Mouse (Mus musculus) megakaryocyte, adult 5-6 weeks (primary cell): ENCODE measurements around the gene Itpr2. TPM values are rescaled to one million over a fixed set of nuclear protein-coding genes. Genes with fewer than 3 reads are reported as not detected.
A peak's percentile ranks its signal among the peaks of the same experiment; 100 is the strongest.

Source experiments
- ATAC-seq: 2 replicates; pipeline ENCODE4 v1.8.0; 2016; ENCODE audit warnings: mild to moderate bottlenecking, inconsistent platforms; ENCODE audit not compliant: poor library complexity, severe bottlenecking
- total RNA-seq, 2 experiments: library from RNA; stranded (forward) in 1 of 2; stranded (reverse) in 1 of 2; fragments of 153-499, 151-499 nt in 1 of 2; fragments of 221-1000, 200-1000 nt in 1 of 2; gene quantifications; 2 replicates each; pipeline versions ENCODE4 v1.2.3 to v1.2.4; 2015 to 2017

The Itpr2 gene
- total RNA-seq, 2 experiments from 2014 or later = 17.3 to 22.8 TPM

DNA sequence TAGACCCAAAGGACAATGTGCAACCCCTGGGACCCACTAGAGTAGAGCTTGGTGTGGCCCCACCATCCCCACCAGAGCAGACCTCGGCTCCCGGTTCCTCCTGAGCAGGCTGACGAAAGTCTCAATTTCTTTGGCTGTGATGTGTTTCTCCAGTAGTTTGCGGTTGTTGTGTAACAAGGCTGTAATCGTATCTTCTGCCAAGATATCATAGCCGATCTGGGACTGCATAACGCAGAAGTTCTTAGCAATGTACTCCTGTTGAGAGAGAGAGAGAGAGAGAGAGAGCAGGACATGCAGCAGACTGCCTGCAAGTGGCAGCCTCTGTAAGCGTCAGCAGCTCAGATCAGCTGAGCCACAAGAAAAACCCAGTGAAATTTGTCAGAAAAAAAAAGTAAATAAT, 122.8 kb downstream of the Itpr2 start:
- ATAC-seq = peak; percentile 51

DNA sequence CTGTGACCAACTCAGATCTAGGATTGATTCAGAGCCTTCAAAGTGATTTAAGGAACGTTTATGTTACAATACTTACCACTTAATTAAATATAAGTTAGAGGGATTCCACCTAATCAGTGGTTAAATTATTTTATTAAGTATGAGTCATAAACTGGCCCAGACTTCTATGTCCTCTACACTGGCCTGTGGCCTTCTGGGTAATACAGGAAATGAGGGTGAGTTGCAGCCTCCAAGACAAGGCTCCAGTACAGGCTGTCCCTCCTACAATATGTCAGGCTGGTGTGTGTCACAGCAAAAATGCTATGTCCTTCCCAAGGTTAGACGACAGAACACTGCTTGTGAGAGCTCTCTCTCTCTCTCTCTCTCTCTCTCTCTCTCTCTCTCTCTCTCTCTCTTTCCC, 130.5 kb downstream of the Itpr2 start:
- ATAC-seq = no peak

DNA sequence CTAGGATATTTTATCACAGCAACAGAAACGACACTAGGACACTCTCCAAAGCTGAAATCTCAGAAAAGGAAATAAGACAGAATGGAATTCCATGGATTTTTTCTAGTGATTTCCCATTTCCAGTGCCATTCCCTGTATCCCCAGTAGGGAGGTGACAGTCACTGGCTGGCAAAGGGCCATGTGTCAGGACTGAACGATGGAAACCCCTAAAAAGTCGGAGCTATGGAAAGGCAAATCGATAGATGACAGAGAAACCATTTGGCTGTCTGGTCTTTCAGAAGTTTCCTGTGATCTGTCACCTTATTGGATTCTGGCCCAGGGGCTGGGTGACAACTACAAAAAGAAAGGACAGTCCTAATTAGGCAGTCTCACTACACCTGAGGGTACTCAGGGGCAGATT, 135.8 kb downstream of the Itpr2 start:
- no peak for ATAC-seq

DNA sequence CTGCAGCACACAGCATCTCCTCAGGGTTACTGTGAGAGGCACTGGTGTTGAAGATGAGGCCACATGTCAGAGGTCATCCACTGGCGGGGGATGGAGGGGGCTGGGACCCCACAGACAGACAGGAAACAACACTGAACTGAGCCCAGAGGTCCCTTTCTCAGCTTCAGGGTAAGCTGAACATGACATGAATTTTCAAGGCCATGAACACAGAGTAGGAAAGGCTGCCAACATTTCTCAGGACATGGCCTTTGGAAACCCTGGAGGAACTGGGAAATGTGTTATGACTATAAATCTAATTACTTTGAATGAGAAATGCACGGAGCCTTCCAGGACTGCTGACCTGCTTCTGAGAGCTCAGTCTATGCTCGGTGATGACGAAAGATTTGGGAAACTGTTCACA, 144.1 kb downstream of the Itpr2 start:
- ATAC-seq = no peak

DNA sequence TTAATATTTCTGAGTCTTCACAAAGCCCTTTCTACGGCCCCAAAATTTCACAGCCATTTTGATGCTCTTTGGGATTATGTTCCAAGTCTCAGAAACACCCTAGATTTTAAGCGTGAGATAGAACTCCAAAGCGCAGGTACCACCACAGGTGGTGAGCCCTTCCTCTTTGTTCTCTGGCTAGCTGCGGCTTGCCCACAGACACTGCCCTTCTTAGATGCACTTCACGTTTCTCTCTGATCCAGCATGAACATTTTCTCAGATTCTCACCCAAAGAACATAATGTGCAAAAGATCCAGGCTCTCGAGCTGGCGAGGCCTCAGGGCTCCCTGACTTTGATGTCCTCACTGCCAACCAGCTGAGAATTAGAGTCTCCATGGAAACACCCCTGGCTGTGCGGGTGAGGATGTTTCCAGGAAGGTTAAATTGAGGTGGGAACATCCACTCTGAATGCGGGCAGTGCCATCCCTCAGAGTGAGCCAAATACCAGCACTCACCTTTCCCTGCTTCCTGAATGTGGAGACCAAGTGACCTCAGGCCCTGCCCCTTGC, 149.7 kb downstream of the Itpr2 start:
- ATAC-seq = no peak

DNA sequence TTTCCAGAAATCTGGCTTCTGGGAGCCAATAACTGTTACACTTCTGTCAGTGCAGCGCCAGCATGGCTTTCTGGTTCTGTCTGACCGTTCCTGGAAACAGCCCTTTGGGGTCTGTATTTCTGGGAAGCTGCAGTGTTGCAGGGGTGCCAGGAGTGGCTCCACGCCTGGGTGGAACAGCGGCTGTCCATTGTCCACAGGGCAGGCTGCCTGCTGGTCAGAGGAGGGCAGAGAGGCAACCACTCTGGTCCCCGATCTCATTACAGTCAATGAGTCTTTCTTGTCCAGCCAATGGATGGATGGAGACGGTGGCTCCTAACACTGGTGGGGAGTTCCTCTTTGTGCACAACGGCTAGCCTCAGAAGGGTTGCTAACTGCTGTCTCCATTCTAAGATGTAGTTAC, 150.2 kb downstream of the Itpr2 start:
- ATAC-seq = no peak

DNA sequence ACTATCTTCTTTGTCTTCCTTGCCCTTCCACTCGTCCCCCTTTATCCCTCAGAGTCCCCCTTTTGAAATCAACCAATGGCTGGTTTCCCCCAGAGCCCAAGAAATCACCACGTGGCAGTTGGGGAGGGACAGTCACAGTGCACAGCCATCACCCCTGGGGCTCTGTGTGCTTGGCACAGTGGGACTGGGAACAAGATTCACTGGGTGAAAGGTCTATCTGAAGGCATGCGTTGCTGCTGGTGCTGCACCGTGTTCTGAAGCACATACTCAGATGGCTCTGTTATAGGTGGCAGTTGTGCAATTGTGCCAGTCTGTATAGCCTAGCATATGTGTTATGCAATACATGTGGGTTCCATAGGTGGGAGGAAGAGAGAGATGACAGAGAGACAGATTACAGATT, 154.5 kb downstream of the Itpr2 start:
- ATAC-seq = no peak

DNA sequence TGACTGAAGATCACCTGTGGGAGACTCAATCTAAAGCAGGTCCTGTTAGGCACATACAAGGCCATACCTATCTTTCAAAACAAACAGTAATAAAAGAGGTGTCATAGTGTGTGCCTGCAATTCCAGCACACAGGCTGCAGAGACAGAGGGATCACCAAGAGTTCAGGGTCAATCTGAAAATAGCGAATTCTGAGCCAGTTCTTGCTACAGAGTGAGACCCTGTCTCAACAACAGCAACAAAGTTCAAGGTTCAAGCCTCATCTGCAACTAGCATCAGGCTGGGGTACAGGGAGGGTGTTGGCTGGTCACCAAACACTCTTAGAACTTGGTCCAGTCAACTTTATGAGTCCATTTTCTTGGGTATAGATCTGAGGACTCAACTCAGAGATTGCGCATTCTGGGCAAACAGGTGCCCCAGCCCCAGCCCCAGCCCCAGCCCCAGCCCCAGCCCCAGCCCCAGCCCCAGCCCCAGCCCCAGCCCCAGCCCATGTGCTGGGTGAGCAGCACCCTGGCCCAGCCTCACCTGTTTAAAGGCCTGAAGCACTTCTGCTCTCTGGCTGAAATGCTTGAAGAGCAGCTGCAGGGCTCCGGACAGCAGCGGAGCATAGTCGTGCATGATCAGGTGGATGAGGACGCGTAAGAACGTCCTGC, 155.4 kb downstream of the Itpr2 start:
- ATAC-seq = no peak

DNA sequence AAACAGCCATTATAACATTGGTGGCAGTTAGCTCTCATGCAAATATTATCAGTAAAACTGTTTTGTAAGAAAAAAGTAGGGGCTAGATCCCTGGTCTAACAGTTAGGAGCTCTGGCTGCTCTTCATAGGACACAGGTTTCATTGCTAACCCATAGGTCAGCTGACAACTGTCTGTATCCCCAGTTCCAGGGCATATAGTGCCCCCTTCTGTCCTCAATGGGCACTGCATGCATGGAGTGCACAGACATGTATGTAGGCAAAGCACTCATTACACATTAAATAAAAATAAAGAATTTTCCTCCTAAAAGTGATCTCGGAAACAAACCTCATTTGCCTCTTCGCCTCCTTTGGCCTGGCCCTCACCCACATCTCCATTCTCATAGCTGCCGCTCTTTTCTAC, 157.3 kb downstream of the Itpr2 start:
- ATAC-seq = peak; percentile 66

DNA sequence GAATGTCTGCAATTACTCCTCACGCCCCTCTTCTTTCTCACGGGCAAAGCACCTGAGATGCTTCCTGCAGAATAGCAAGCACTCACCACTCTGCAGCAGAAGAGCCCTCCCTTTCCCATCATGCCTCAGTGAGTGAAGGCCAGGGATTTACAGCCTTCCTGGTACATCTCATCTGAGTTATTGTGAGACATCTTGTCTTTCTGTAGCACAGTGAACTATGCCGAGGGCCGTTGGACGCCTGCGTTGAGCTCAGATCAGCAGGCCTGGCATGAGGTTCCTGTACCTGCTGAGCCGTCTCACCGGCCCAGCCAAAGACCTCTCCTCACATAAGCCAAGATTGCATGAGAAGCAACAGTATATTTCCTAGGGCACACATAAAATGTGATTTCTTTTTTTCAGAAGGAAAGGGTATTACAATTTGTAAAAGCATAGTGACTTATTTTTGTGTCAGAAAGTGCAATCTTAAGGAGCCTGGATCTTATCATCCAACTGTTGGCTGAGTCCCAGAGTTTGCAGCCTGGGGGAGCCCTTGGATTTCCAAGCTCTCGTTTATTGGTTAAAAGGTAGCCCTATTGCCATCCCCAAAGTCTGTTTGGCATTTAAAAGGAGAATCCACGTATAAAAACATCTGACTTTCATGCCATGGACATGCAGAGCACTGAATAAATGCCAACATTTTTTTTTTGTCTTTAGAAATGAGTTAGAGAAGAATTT, 158.2 kb downstream of the Itpr2 start:
- no peak for ATAC-seq

DNA sequence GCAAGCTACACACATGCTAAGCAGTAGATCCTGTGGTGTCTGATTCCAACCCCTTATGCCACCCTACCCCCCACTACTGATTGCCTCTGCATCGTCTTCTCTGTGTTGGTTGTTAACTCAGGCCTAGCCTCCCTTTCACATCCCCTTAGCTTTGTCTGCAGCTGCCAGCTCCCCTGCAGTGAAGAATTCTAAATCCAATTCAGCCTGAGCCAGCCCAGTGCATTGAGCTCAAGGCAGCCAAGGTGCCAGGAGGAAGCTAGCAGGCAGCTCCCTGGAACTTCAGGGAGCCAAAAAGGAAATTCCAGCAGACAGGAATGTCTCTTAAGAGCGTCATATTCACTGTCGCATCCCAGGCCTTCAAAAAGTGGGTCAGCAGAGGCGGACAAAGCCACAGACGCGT, 159.0 kb downstream of the Itpr2 start:
- no peak for ATAC-seq

DNA sequence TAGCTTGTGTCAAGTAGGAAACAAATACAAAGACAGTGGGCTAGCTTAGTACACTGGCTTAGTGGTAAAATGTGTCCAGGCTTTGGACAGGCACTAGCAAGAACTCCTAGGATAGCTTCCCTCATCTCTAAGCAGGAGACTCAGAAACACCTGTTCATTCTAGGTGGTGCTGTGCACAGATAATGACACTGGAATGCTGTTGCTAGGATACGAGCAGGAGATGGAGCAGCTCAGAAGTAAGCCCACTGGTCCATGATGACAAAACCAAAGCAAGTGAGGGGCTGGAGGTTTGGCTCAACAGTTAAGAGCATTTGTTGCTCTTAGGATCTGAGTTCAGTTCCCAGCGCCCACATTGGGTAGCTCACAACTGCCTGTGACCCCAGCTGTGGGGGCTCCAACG, 160.1 kb downstream of the Itpr2 start:
- ATAC-seq = no peak

DNA sequence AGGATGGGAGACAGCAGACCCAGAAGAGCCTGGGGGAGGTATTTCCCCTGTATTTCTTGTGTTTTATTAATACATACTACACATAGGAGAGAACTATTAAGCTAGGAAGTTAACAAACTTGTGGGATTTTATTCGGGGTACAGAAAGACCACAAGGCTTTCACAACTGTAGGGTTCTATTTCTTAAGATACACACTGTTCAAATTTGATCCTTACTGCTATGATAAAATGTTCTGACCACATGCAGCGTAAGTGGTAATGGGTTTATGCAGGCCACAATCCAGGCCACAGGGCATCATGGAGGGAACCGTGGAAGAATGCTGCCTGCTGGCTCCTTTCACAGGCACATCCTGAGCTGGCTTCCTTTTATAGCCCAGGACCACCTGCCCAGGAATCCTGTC, 160.6 kb downstream of the Itpr2 start:
- no peak; the same call in 1 of the 2 replicates for ATAC-seq

DNA sequence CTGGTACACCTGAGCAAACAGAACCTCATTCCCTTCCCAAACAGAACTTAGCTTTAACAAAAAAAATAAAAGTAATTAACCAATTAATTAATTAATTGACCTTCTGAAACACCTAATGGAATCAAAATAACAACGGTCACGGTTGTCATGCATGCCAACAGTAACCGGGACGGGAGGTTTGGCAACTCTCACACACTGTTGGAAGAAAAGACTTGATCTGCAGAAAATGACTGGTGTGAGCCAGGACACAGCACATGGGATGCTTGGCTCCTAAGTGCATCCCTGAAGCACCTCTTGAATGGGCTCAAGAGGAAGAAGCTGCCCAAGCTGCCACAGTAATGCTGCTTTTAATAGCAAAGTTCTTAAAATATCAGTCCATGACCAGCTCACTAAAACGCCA, 161.1 kb downstream of the Itpr2 start:
- ATAC-seq = no peak

DNA sequence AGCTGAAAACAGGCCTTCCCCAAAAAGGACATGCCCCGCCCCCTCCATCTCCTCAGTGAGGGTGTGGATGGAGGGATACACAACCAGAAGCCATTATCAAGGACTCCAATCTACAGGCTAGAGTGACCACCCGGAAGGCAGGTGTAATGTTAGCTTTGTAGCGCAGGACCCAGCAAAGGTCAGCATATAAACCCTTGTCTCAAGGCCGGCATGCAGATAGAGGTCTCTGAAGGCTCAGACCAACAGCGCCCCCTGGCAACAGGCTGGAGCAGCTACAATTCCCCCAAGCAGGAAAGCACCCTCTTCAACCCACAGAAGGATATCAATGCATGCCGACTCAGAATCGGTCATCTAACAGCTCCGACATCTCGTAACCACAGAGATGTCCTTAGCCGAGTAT, 162.2 kb downstream of the Itpr2 start:
- ATAC-seq = peak; percentile 64

DNA sequence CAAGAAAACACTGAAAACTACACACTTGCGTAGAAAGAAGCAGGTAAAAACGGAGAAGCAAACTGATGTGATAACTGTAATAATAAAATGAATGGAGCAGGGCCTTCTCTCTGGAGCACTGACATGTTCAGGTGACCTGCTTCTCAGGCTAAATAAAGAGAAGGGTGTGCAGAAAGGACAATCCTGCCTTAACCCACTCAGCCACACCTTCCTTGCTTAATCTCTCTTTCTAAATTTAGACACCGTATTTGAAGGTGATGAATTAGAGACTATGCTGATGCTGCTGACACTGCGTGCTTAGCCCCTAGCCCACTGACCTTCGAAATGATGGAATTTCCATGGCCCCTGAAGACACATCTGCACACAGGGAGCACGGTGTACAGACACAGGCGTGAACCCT, 164.8 kb downstream of the Itpr2 start:
- no peak for ATAC-seq

DNA sequence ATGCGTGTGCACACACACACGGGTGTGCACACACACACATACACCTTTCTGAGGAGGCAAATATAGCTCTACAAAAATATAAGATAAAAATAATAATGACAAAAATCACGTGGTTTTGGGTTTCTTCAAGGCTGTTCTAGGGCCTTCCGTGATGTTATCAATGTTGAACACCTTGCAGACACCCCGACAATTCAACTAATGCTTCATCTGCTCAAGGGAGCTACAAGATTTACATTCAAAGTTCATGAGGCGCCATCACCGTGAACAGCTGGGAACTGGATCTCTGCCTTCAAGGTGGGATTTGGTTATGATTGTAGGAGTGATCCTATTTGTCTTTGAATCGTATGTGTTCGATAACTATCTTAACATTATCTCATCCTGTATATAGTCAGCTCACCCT, 166.8 kb downstream of the Itpr2 start:
- no peak for ATAC-seq

DNA sequence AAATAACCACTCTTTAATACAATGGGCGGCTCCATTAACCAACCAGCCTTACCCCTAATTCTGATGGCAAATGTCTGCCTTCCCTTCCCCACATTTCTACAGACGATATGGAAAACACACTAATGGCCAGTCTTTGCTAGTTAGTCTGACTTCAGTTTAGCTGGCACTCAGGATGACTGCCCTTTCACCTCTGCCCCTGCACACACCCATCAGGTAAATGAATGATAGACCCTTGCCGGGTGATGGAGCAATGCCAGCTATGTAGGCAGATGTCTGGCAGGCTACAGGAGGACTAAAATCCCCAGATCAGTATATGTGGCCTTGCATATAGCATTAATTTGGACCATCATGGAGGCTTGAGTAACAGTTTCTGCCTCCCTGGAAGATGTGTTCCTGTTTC, 168.5 kb downstream of the Itpr2 start:
- no peak for ATAC-seq

DNA sequence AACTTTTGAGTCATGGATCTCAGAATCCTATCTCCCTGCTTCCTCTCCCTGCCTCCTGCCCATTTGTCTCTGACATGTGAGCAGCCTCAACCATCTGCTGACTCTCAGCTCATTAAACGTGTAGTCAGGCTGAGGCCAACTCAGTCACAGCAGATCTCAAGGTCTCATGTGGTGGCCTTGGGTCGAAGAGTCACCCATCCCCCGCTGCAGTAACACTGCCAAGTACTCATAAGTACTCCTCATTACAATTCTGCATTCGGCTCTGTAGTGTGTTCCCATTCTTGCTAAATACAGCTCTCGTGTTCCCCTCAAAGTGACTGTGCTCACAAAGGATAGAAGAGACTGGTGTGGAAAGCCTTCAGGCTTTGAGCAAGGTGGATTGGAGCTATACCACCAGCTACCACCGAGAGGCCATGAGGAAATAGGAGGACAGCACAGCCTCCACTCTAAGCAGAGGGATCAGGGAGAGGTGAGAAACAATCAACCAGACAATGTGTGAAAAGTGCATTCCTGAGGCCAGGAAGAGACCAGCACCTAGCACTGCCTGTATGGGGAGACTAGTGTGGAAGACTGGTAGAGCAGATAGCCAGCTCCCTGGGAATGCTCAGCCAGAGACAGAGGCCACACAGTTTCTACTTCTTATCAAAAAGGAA, 170.9 kb downstream of the Itpr2 start:
- ATAC-seq = no peak

DNA sequence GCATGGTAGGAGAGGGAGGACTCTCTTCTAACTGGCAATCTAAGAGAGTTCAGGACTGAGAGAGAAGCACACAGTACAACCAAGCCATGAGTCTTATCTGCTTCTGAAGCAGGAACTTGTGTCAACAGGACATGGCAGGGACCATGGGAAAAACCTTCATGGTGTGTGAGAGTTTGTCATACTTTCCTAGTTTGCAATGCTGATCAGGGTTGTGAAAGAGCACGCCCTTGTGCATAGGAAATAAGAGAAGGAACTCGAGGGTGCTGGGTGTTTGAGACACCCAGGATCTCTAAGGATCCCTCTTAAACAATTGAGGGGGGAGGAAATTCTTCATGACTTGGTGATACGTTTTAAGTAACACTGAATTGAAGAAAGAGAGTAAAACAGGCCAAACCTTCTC, 172.9 kb downstream of the Itpr2 start:
- ATAC-seq = peak; percentile 56

DNA sequence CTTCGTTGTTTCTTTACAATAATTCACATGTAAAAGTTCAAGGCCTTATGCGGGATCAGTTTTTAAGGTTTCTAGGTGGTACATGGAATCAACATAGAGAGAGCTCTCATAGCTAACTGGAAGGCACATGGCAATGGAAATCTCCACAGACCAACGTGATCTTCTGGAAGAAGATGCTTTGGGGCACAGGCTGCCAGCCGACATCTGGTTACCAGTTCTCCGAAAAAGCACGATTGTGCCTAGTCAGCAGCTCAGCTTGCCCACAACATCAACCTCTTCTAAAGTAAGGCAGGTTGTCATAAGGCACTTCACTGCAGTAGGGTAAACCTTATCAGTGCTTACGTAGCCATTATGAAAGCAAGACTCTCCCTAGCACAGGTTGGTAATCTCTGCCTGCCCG, 175.4 kb downstream of the Itpr2 start:
- ATAC-seq = no peak
